Mouse (Mus musculus): Measurements from ENCODE around the gene Gfral. TPM values are rescaled to one million over a fixed set of nuclear protein-coding genes. Genes with fewer than 3 reads are reported as not detected.

The Gfral gene
- not detected for polyA plus RNA-seq (2015; fragmentation: Illumina TruSeq; extraction: RNeasy Lipid Tissue Mini Kit (QIAGEN cat#74804); ENCODE audit: insufficient read depth, low read depth, low replicate concordance)

GRCm38 (mm10) chr9:76213557-76213956 is at the start of gene Gfral:
TSS of gene Gfral (minus strand) at chr9:76213657.

Other genes with a start within 250 kb of the Gfral start
- gene Hmgcll1, start 198.8 kb downstream of the Gfral start, polyA plus RNA-seq (2015; fragmentation: Illumina TruSeq; extraction: RNeasy Lipid Tissue Mini Kit (QIAGEN cat#74804); ENCODE audit: insufficient read depth, low read depth, low replicate concordance) = 0.20 TPM
- gene Hcrtr2, start 110.2 kb upstream of the Gfral start, polyA plus RNA-seq (2015; fragmentation: Illumina TruSeq; extraction: RNeasy Lipid Tissue Mini Kit (QIAGEN cat#74804); ENCODE audit: insufficient read depth, low read depth, low replicate concordance) = not detected

Data from pancreas, adult 10 weeks (tissue).